Mouse (Mus musculus) cerebral cortex, adult 2 months (tissue): ENCODE results near the gene Slc46a3.

ENCODE experiments used
- WGBS: fragments of 180-500 bp; shearing (Covaris S2); methylation state at CpG from one replicate; pipeline ENCODE4 v1.1.7; 2018; 5-methylcytosine and 5-hydroxymethylcytosine counted together

Gene Slc46a3

GRCm38 (mm10) chr5:147845319-147845718, 49.3 kb downstream of the Slc46a3 start:
- 56% methylated on average over 3 of the region's 3 CpGs for WGBS

- 48% methylated on average over 7 of the region's 7 CpGs for WGBS
These were observed 51.3 kb downstream of the Slc46a3 start for GRCm38 (mm10) chr5:147843340-147843739.

DNA sequence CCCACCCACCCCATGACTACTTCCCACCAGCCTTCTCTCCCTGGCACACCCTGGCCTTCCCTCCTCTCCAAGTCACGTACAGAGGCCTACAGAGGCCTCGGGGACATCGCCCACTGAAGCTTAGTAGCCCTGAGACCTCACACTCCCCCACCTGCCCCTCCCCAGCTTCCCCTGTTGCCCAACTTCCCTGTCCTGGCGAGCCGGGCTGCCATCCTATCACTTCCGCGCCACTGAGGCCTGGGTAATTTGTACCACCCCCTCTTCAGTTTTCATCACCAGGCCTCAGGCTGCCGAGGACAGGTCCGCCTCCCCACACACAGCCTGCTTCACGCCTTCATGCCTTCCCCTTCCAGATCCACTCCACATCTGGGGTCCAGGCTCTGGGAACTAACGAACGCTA, 55.2 kb downstream of the Slc46a3 start:
- 80% methylated on average over 12 of the region's 12 CpGs for WGBS

DNA sequence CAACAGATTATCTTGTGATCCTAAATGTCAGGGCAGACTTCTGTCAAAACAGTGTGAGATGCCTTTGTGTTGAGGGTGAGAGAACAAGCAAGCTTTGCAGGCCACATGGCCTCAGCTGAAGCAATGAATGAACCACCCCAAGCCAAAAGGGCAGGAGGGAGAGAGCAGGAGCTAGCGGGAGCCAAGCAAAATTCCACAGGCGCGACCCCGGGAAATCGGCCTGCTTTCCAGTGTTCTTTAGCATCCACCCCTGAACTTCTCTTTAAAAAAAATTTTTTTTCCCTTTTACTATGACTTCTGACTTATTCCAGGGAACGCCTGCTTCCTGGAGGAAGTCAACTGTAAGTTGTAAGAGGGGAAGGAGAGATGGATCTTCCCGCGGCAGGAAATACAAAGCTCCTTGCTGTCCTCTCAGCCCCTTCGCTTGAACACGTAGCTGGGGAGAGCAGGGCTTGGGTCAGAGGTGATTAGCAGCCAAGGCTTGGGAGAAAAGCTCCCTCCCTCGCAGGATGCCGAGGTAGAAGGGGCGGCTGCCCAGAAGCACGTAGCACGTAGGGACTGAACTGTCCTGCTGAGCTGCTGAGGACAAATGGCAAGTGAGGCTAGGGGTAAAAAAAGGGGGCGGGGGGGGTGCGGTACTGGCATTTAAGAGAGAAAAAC, 59.6 kb downstream of the Slc46a3 start:
- WGBS: 49% methylated on average over 17 of the region's 17 CpGs

GRCm38 (mm10) chr5:147832842-147833241, 61.8 kb downstream of the Slc46a3 start:
- 43% methylated on average over 14 of the region's 14 CpGs for WGBS

GRCm38 (mm10) chr5:147828846-147829245, 65.8 kb downstream of the Slc46a3 start:
- 86% methylated on average over 8 of the region's 8 CpGs for WGBS
